Mouse (Mus musculus) urinary bladder, adult 2 months (tissue): ENCODE data around the gene Pitpnm3. TPM values are rescaled to one million over a fixed set of nuclear protein-coding genes. Genes with fewer than 3 reads are reported as not detected.

ENCODE experiments used
- DNase-seq: peaks from one replicate; pipeline ENCODE4 v3.0.0; 2022; ENCODE audit warnings: low spot score
- polyA plus RNA-seq: library from polyadenylated mRNA; depleted of rRNA; stranded (reverse); fragments of >200 nt; gene quantifications from 2 replicates; pipeline ENCODE4 v1.2.3, GENCODE M21; 2012

Pitpnm3 gene
- polyA plus RNA-seq, 1 experiment = 9.9 TPM

DNA sequence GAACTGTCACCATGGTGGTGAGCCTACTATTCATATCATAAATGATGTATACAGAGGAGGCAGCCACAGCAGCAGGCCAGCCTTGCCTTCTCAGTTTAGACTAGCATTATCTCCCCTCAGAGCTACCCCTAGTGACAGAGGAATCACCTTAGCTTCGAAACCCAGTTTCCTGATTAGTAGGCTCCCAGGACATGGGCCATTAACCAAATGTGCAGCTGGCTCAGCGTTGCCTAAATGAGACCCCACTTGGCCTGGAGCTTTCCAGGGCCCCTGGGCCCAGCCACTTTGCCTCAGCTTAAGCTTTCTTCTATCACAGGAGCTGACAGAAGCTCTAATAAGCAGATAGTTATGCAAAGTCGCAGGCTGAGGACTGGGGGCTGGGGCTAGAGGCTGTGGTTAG lies 39.6 kb downstream of the Pitpnm3 start:
- no peak for DNase-seq

DNA sequence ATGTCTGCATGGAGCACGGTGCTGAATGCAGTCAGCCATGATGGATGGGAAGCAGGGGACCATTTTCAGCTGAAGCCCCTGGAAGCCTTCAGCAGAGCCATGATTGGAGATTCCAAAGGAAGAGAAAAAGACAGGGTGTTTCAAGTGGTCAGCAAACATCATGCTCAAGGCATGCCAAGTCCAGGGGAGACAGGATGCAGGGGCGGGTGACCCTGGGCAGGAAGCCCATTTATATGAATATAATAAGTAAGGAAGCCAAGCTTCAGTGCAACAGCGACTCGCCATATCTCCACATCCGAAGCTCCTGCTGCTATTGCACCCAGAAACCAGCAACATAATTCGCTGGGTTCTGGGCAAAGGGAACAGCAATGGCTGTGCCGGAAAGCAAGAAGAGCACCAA lies 41.1 kb downstream of the Pitpnm3 start:
- DNase-seq = no peak

DNA sequence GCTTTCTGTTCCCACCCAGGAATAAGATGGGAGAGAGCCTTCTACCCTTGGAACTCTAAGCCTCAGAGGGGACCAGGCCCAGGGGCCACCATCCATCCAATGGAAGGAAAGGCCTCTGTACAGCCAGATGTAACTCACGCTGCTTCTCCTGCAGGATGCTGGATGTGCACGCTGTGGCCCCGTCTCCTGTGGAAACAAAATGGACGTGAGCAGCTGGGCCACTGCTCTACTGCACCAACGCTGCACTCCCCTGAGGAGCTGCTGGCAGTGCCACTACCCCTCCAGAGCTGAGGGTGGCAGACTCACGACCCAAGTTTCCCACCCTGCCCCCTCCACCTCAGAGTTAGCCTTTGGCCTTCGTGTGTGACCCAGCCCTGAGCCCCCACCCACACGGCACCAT lies 43.2 kb downstream of the Pitpnm3 start:
- DNase-seq = no peak

DNA sequence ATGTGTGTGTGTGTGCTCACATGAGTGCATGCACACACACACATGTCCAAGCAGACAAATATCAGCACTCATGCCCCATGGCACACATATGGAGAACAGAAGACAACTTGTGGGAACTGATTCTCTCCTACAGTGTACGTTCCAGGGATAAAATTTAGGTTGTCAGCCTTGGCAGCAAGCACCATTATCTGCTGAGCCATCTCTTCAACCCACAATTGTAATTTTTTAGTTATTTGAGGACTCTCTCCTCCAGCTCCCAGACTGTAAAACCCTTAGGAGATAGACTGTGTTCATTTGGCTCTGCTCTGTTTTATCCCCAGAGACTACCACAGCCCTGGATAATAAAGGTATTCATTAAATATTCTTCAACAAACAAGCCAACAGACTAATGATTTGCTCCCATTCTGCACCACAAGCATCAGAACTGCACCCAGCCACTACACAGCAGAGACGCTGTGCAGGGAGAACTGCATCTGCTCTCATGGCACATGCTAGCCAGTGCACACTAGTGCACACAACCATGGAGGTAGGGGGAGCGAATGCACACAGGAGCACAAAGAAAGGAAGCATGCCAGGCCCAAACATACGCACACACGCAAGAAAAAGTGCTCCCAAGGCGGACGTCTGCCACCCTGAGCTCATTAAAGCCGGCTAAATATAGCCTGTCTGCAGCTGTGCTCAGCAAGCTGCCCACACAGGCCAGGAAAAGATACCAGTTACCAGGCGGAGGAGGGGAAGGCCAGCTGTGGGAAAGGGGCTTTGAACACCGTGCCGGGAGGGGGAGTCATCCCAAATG lies 49.1 kb downstream of the Pitpnm3 start:
- no peak for DNase-seq

DNA sequence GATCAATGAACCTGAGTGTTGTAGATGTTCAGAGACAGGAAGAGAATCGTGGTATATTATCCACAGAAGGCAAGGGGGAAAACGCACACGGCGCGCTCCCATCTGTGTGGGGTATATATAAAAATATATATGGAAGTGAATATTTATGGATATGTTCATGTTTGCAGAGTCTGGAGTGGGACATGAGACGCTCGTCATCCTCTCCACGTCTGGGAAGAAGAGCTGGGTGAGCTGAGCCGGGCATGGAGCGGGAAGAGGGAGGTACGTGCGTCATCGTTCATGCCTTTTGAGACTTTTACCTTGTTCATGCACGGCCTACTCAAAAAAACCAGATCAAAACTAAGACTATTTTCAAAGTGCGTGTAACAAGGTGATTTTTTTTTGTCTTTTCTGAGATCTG lies 51.2 kb downstream of the Pitpnm3 start:
- no peak for DNase-seq

DNA sequence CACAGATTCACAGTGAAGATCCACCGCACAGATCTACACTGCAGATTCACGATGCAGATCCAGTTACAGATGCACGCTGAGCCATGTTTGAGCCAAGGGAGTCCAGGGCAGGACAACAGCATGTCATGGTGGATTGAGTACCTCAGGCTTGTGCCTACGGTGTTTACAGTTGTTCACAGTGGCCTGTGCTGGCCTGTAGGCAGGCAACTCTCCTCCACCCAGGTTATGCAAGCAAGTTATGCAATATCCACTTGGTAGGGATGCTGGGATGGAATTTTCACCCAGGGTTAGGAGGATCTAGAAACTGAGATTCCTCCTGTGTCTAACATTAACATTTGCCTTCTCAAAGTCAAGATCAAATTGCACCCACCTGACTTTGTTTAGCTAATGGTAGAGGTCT lies 53.0 kb downstream of the Pitpnm3 start:
- no peak for DNase-seq

DNA sequence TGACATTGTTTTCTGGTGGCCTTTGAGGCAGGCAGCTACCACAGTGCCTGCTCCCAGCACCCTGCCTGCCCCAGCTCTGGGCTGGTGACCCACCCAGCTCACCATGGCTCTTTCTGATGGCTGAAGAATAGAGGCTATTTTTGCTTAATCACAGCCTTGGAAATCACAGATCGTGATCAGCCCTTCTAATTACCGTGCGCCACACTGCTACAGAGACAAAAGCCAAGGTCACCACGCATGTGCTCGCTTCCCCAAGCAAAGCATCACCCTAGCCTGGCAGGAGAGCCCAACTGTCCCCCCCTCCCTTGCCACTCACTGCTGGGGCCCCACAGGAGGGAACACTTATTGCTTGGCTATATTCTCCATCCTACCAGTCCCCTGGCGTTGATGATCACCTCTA lies 55.1 kb downstream of the Pitpnm3 start:
- no peak for DNase-seq

DNA sequence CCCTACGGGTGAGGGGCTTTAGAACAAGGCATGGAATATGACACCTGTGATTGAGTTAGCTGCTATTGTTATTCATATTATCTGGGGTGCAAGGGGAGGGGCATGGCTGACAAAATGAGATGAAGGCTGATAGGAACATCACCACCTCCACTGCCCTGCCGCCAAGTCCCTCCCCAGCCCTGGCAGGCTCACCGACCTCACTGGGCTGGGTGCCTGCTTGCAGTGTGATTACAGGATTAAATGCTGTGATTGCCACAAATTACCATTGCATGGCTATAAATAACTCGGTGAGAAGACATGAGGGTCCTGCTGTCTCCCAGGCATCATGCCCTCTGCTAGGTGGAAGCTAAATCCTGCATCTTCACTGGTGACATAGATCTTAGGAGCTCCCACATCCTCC lies 56.9 kb downstream of the Pitpnm3 start:
- DNase-seq = no peak

DNA sequence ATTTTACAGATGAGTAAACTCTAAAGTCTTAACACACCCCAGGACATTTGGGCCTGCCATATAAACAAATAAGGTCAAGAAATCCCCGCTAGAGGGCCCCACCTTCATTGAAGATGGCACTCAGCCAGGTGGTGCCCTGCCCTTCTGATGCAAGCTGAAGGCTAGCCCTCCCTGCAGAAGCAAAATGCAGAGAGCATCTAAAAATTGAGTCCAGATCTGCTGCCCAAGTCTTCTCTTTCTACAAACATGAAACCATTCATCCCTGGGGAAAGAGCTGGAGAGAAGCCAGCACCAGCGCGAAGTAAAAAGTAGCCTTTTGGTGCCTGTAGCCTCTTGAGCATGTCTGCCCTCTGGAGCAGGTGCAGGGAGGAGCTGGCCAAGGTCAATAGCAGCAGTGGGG lies 57.5 kb downstream of the Pitpnm3 start:
- no peak for DNase-seq

DNA sequence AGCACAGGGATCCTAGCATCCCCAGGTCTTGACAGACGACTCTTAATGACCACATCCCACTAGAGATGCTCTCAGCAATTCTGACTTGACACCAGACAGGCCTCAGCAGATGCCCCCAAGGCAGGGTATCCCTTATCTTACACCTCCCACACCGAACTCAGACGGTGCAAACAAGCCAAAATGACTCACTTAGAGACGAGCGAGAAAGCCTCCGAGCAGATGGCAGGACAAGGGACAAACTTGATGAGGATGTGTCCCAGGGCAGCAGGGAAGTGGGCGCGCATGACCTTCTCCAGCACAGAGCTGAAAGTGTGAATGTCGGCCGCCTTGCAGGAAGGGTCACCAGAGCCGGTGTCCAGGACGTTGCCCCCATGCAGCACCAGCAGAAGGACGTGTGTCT lies 61.3 kb downstream of the Pitpnm3 start:
- no peak for DNase-seq

DNA sequence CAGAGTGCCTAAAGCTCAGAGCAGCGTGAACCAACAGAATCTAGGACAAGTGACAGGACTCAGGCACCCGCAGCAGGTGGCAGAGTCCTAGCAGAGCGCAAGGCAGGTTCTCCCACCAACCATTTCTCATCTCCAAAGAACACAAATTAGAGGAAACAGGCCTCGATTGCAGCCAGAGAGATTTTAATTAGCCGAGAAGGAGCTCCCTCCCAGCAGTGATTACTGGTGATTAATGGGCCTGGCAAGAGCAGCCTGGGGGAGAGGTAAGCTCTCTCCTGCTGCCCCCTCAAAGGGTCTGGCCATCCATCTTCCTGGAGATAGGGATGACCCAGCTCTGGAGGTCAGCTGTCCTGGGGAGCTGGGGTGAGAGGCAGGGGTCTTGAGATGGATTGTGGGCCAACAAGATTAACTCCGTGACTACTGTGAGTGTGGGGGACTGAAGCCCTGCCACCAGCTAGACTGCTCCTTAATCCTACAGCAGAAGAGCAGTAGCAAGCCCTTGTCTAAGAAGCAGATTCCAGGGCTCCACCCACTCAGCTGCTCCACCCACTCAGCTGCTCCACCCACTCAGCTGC lies 63.2 kb downstream of the Pitpnm3 start:
- DNase-seq = no peak

DNA sequence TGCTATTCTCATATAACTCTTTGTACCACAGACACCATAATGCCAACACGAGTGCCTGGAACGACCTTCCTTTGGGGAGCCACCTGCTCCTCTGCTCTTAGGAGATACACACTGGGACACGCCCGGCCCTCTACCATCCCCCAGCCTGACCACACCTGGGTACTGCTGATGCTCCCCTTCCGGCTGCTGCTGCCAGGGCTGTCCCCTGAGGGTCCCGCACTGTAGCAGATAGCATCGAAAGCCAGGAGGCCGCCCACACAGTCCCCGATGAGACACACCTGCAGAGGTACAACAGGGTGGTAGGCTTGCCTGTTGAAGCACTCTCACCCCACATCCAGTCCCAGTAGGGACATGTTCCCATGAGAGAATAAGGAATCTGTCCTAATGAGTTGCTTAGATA lies 64.8 kb downstream of the Pitpnm3 start:
- DNase-seq = no peak

DNA sequence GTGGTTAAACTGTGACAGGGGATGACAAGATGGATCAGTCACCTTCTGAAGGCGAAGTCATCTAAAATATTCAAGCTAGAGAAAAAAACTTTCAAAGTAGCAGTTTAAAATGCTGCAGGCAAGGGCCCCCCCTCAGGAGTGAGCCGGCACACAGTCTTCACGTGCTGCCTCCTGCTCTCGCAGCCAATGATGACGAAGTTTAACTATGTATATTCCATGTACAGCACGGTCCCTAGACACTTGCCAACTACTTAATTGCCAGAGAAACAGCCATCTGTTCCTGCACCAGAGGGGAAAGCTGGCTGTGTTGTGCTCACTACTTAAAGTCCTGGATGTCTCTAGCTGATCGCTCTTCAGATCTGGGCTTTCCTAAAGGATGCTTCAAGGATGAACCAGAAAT lies 67.6 kb downstream of the Pitpnm3 start:
- no peak for DNase-seq

DNA sequence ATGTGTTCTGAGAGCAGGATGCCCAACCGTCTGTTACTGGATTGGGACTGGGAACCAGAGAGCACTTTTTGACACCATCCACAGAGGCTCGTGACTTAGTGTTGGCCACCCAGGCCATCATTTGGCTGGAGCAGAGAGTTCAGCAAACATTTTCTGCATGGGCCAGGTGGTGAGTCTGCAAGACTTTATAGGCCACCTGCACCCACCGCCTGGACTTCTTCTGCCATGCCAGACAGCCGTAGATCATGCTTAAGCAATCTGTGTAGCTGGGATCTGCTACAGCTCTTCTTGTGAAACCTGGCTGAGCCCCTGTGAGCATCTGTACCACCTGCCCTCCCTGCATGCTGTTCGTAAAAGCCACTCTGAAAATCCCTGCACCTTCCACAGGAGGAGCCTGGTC lies 68.3 kb downstream of the Pitpnm3 start:
- no peak for DNase-seq

DNA sequence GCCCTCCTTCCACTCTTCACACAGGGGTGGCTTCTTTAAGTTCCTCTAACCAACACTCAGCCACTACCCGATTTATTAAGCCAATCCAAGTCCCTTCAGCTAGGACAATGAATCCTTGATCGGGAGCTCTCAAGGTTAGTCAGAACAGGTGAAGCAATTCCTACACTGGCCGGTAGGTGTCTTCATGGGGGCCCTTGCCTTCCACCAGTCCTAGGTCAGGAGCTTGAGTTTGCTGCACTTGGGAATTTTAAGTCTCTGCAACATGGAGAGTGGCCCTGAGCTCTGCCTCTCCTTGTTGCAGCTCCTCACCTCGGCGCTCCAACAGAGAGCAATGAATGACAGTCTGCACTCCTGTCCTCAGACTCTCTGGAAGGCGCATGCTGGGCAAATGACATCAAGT lies 69.2 kb downstream of the Pitpnm3 start:
- no peak for DNase-seq

DNA sequence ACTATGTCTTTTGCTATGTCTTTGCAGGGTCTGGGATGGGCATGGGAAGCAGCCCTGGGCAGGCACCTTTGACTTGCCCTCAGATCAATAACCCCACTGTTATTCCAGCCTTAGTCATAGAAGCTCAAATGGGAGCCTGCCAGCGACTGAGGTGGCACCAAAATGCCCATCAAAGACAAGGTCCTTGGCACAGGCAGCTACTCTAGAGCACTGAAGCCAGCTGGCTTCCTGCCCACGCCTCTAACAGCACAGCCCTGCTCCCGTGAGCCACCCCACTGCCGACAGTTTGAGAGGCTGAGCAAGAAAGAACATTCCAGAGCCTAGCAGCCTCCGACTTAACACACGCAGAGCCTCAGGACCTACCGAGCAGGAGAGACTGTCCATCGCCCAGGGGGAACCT lies 70.5 kb downstream of the Pitpnm3 start:
- DNase-seq = no peak

DNA sequence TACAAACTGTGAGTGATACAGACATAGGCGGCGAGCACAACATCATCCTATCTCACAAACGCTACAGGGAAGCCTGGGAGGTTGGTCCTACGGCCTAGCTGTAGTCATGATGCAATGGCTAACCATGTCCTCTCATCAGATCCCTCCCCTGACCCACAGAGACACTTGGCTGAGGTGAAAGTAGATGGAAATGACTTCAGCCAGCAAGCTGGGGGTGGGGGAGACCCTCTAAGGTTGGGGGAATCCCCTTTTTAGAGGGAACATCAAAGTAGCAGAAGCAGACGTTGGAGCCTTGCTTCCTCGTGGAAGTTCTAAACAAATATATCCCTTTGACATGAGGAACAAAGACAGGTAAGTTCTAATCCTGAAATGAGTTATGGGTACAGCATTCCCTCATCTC lies 71.2 kb downstream of the Pitpnm3 start:
- no peak for DNase-seq

DNA sequence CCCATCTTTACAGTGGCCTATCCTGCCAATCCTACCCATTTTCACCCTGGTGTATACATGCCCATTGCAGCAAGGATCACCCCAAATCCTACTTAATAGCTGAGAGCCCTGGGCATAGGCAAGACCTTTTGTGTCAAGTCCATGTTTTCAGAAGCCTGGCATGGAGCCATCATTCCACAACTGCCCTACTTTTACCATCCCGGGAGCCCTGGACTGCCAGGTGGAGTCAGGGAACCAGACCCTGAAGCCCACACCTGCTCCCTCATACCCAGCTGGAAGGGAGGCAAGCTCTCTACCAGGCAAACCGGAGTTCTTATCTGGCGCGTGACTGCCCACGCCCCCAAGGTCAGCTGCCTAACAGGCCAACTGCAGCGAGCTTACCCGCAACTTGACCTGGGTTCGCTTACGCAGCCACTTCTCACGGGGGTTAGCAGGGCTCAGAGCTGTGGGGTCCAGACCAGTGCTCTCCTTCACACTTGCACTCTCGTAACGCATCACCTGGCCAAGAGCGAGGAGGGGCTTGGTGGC lies 74.4 kb downstream of the Pitpnm3 start:
- DNase-seq = no peak

DNA sequence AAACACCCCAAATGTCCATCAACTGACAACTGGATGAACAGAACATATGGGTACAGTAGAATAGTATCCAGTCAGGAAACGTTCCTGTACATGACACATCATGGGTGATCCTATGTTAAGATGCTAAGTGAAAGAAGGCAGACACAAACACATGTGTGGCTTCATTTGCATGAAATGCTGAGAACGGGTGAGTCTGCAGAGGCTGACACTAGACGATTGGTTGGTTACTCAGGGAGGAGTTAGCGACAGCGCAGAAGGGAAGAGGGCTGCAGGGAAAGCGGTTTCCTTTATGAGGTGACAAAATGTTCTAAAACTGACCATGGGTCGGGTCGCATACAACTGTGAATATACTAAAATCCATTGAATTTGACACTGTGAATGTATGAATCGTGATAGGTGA lies 75.2 kb downstream of the Pitpnm3 start:
- DNase-seq = no peak

DNA sequence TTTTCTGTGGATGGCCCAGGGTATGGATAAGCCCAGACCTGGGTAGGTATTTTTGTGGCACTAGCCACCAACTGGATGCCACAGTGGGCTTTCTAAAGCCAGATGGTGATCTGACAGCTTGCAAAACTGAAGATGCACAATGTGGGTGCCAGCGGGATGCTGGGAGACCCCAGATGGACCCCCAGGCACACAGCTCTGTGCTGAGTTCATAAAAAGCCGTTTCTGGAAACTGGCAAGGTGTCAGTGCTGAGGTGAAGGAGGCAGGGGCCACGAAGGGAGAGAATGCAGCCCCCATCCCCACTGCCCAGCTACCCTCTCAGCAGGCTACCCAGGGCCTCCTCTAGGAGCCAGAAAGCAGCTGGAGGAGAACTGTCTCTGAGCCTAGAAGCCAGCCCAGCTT lies 78.4 kb downstream of the Pitpnm3 start:
- DNase-seq = no peak

DNA sequence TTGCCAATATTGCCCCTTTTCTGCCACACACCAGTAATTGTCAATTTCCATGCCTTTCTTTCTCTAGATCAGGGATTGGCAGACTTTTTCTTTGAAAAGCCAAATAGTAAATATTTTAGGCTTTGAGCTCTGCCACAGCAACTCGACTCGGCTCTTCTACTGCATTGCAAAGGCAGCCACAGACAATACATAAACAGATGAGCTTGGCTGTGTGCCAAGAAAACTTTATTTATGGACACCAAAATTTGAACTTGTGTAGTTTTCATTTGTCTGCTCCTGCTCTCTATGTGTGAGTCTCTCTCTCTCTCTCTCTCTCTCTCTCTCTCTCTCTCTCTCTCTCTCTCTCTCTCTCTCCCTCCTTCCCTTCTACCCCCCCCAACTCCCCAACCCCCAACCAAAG lies 80.4 kb downstream of the Pitpnm3 start:
- DNase-seq = no peak

DNA sequence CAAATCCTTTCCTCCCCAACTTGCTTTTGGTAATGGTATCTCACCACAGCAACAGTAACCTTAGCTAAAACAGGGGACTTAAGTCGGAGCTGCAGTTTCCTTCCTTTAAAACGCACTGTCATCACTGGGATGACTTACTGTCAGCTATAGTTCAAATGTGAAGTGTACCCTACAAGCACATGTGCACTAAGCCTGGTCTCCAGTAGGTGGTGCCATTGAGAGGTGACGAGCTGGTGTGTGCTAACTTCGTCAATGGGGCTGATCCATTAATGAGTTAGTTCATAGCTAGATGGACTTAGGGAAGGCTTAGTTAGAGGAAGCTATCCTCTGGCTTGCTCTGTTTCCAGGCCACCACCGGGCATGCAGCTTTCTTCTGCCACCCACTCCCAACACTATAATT lies 82.9 kb downstream of the Pitpnm3 start:
- no peak for DNase-seq

DNA sequence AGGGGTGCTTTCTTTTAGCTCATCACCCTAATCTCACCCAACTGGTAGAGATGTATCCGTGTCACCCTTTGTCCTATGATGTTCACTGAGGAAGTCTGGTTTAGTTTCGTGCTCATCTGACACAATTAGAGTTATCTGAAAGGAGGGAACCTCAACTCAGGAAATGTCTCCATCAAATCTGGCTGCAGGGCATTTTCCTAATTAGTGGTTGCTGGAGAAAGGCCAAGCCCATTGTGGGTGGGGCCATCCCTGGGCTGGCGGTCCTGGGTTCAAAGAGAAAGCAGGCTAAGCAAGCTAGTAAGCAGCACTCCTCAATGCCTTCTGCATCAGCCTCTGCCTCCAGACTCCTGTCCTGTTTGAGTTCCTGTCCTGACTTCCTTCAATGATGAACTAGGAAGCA lies 83.4 kb downstream of the Pitpnm3 start:
- no peak for DNase-seq
